Comparison of ENCODE assay signal across 8 mouse cellular contexts in genomic region chr2:71872801-71873443, GRCm38 (mm10). TPM values are rescaled to one million over a fixed set of nuclear protein-coding genes. Genes with fewer than 3 reads are reported as not detected.
DNase-seq lines count a peak whose midpoint lies in the region; ATAC-seq lines count a peak whose summit lies in the region.

Gene Pdk1 (plus strand): TSS chr2:71873224.

- H3K9ac ChIP-seq in heart, embryonic 14.5 days (ENCODE audit: low read length): peak within 1 kb of the TSS; percentile 96
- peak within 1 kb of the TSS; percentile 95 for H3K9ac ChIP-seq in liver, embryonic 13.5 days
- peak within 1 kb of the TSS; percentile 95 for H3K9ac ChIP-seq in stomach, embryonic 16.5 days (ENCODE audit: low read length)

- H3K9me3 ChIP-seq in heart, embryonic 14.5 days (ENCODE audit: control insufficient read depth, low read length): no peaks in the 10 kb centered on the region
- H3K9me3 ChIP-seq in liver, embryonic 13.5 days (replicated peaks): no peaks in the 10 kb centered on the region
- H3K9me3 ChIP-seq in stomach, embryonic 16.5 days (replicated peaks; ENCODE audit: control insufficient read depth, low read length): no peaks in the 10 kb centered on the region

- peak; percentile 98 for DNase-seq in c-Kit-negative CD71-positive TER-119-positive erythroid progenitor cells, embryonic 14.5 days (ENCODE audit: low read depth, low spot score)
- DNase-seq in fibroblast of lung, adult 2 months (ENCODE audit: low read depth): peak; percentile 86
- DNase-seq in kidney, postnatal 14 days: peak; percentile 99
- peak; percentile 100 for DNase-seq in liver, embryonic 13.5 days
- DNase-seq in neural tube, embryonic 10.5 days (ENCODE audit: extremely low spot score, low spot score): peak; percentile 95

- peak within 1 kb of the TSS; percentile 76 to 84 for H3K4me3 ChIP-seq in heart, embryonic 14.5 days (ENCODE audit: control insufficient read depth in 1 of 2, insufficient read depth in 1 of 2, low read depth in 1 of 2, low read length in 2 of 2)
- H3K4me3 ChIP-seq in liver, embryonic 13.5 days (replicated peaks): peak within 1 kb of the TSS; percentile 88
- H3K4me3 ChIP-seq in stomach, embryonic 16.5 days (replicated peaks; ENCODE audit: low read length): peak within 1 kb of the TSS; percentile 83

- no peaks in the 10 kb centered on the region for H3K27me3 ChIP-seq in heart, embryonic 14.5 days (ENCODE audit: control insufficient read depth, insufficient read depth, low read length)
- H3K27me3 ChIP-seq in liver, embryonic 13.5 days: no peaks in the 10 kb centered on the region
- no peaks in the 10 kb centered on the region for H3K27me3 ChIP-seq in stomach, embryonic 16.5 days (ENCODE audit: control insufficient read depth, insufficient read depth, low read length)

- peaks cover 0 to 23% of the 10 kb centered on the region in 2 experiments; a peak in 3 of 4 replicates for H3K4me1 ChIP-seq in heart, embryonic 14.5 days (ENCODE audit: control insufficient read depth in 2 of 2, insufficient read depth in 2 of 2, low read length in 2 of 2)
- H3K4me1 ChIP-seq in liver, embryonic 13.5 days (replicated peaks): peaks cover 53% of the 10 kb centered on the region
- H3K4me1 ChIP-seq in stomach, embryonic 16.5 days (ENCODE audit: control insufficient read depth, insufficient read depth, low read length): peaks cover 13% of the 10 kb centered on the region

- H3K36me3 ChIP-seq in heart, embryonic 14.5 days (ENCODE audit: control insufficient read depth, insufficient read depth, low read length): peaks cover 19% of the 10 kb centered on the region
- H3K36me3 ChIP-seq in liver, embryonic 13.5 days: peaks cover 10% of the 10 kb centered on the region
- H3K36me3 ChIP-seq in stomach, embryonic 16.5 days (ENCODE audit: control insufficient read depth, insufficient read depth, low read length): no peaks in the 10 kb centered on the region

- WGBS in heart, embryonic 14.5 days: under 1% methylated on average over 53 of the region's 55 CpGs
- under 1% methylated on average over 54 of the region's 55 CpGs for WGBS in liver, embryonic 13.5 days (ENCODE audit: insufficient replicate concordance)
- WGBS in stomach, embryonic 16.5 days: under 1% methylated on average over 55 of the region's 55 CpGs

- H3K4me2 ChIP-seq in heart, embryonic 14.5 days (ENCODE audit: low read length): peak within 1 kb of the TSS; percentile 86
- peak within 1 kb of the TSS; percentile 98 for H3K4me2 ChIP-seq in liver, embryonic 13.5 days
- peak within 1 kb of the TSS; percentile 75 for H3K4me2 ChIP-seq in stomach, embryonic 16.5 days (ENCODE audit: low read depth, low read length)

- peak; percentile 90 for ATAC-seq in CD4-positive, CD25-positive, alpha-beta regulatory T cell, adult 4 months
- ATAC-seq in heart, embryonic 14.5 days (ENCODE audit: insufficient number of reproducible peaks, insufficient read depth, low FRiP score, low read depth): peak; percentile 99
- peak; percentile 95 for ATAC-seq in liver, embryonic 13.5 days (ENCODE audit: low read depth)
- peak; percentile 98 for ATAC-seq in stomach, embryonic 16.5 days (ENCODE audit: insufficient read depth, low FRiP score)

- peak within 1 kb of the TSS; percentile 98 to 99 for H3K27ac ChIP-seq in heart, embryonic 14.5 days (replicated peaks in 1 of 2; ENCODE audit: control insufficient read depth in 1 of 2, insufficient read depth in 1 of 2, low read depth in 2 of 2, low read length in 2 of 2)
- peak within 1 kb of the TSS; percentile 94 for H3K27ac ChIP-seq in liver, embryonic 13.5 days
- peak within 1 kb of the TSS; percentile 98 for H3K27ac ChIP-seq in stomach, embryonic 16.5 days (ENCODE audit: low read length)

RNA-seq across cellular contexts. Expression of gene Pdk1, which starts in this region (rescaled TPM):
- polyA plus RNA-seq in CD4-positive, CD25-positive, alpha-beta regulatory T cell, adult 4 months (2017; shearing (Covaris generic)): 10 to 100 TPM; 37.4 to 41.7 TPM
- 129 and 136 TPM in 2 replicates for polyA plus RNA-seq in heart, embryonic 14.5 days (2014; fragmentation: Nextera tagmentation; extraction: Ambion mirVana)
- polyA plus RNA-seq in liver, embryonic 13.5 days (2015; fragmentation: Nextera tagmentation; extraction: Ambion mirVana): 44.6 and 47.7 TPM in 2 replicates
- polyA plus RNA-seq in stomach, embryonic 16.5 days (2015; fragmentation: Nextera tagmentation; extraction: Ambion mirVana): 66.1 and 68.6 TPM in 2 replicates

Comparison
In these comparisons a context has a peak if more than half of its experiments do, and no peak if none do; other contexts are left out.
1. Peak in every context shown above with its lines: DNase-seq, ATAC-seq, H3K4me3 ChIP-seq and H3K27ac ChIP-seq.